Mouse (Mus musculus) forebrain, embryonic 14.5 days (tissue): ENCODE measurements at regions not wholly inside any gene's neighbourhood (a gene's known extent, or its start where the extent isn't known, plus 50 kb on each side); places are given as distances from the start of the nearest gene placed in this dataset.

ENCODE experiments used
- ATAC-seq: fragments of 200-750 bp; cut with Nextera tagmentation; 2 replicates; pipeline ENCODE4 v1.8.0; 2017; ENCODE audit warnings: mild to moderate bottlenecking, moderate library complexity
- DNase-seq: peaks from one replicate; pipeline ENCODE4 v3.0.0-alpha.2; 2015; ENCODE audit warnings: low spot score
- H3K27ac ChIP-seq: fragments of 300-500 bp; sonication (generic); 2 replicates; pipeline ENCODE4 v1.5.1; 2014; ENCODE audit warnings: low read depth, mild to moderate bottlenecking, control low read depth, low read length, moderate library complexity
- H3K27me3 ChIP-seq: fragments of 300-500 bp; sonication (generic); replicated peaks from 2 replicates; pipeline ENCODE4 v1.6.1; 2014; ENCODE audit warnings: low read length, control low read depth, mixed read lengths; ENCODE audit not compliant: control insufficient read depth, insufficient read depth
- H3K36me3 ChIP-seq: fragments of 300-500 bp; sonication (generic); 2 replicates; pipeline ENCODE4 v1.6.1; 2014; ENCODE audit warnings: low read length, control low read depth; ENCODE audit not compliant: control insufficient read depth, insufficient read depth
- H3K4me1 ChIP-seq: fragments of 300-500 bp; sonication (generic); 2 replicates; pipeline ENCODE4 v1.6.1; 2014; ENCODE audit warnings: antibody characterized with exemption, low read length, control low read depth; ENCODE audit not compliant: control insufficient read depth, insufficient read depth
- H3K4me2 ChIP-seq: fragments of 300-500 bp; sonication (generic); 2 replicates; pipeline ENCODE4 v1.6.1; 2014; ENCODE audit warnings: mild to moderate bottlenecking, control low read depth, low read length
- H3K4me3 ChIP-seq: fragments of 300-500 bp; sonication (generic); 2 replicates; pipeline ENCODE4 v1.5.1; 2014; ENCODE audit warnings: low read depth, low read length, control low read depth
- H3K9ac ChIP-seq: fragments of 300-500 bp; sonication (generic); 2 replicates; pipeline ENCODE4 v1.6.1; 2014; ENCODE audit warnings: mild to moderate bottlenecking, low read length, control low read depth, moderate library complexity
- H3K9me3 ChIP-seq: fragments of 300-500 bp; sonication (generic); replicated peaks from 2 replicates; pipeline ENCODE4 v1.6.1; 2016; ENCODE audit warnings: low read length, control low read depth, mixed read lengths; ENCODE audit not compliant: control insufficient read depth
- WGBS: fragments of 180-500 bp; shearing (Covaris S2); extraction: QIAGEN DNeasy Blood & Tissue Kit; methylation state at CpG from one replicate; pipeline ENCODE4 v1.1.7; 2014; 5-methylcytosine and 5-hydroxymethylcytosine counted together

GRCm38 (mm10) chrX:70931944-70932343, 118.1 kb upstream of the Mamld1 start:
- ATAC-seq (no peak), DNase-seq (no peak)
- Histone ChIP-seq H3K4me2 (no peak overlapping the region), H3K4me3 (no peak overlapping the region), H3K4me1 (no peaks in the 10 kb centered on the region), H3K9me3 (no peaks in the 10 kb centered on the region), H3K27ac (no peak overlapping the region), H3K27me3 (no peaks in the 10 kb centered on the region), H3K36me3 (no peaks in the 10 kb centered on the region), H3K9ac (no peak overlapping the region)
- WGBS, result 60% methylated on average over 2 of the region's 2 CpGs

- Histone ChIP-seq H3K4me1 (no peaks in the 10 kb centered on the region), H3K27ac (no peak overlapping the region), H3K27me3 (no peaks in the 10 kb centered on the region), H3K9ac (no peak overlapping the region), H3K4me2 (no peak overlapping the region), H3K36me3 (no peaks in the 10 kb centered on the region), H3K4me3 (no peak overlapping the region), H3K9me3 (no peaks in the 10 kb centered on the region)
- ATAC-seq, result no peak
- DNase-seq, result no peak
- 54% methylated on average over 2 of the region's 2 CpGs for WGBS
Measured at GRCm38 (mm10) chrX:70945382-70945781, 104.7 kb upstream of the Mamld1 start.

- no peak overlapping the region for H3K4me3 ChIP-seq
- no peak overlapping the region for H3K9ac ChIP-seq
- no peaks in the 10 kb centered on the region for H3K27me3 ChIP-seq
- DNase-seq (peak; percentile 30), ATAC-seq (0 out of 2 replicates have a peak, but pooled peaks have one; percentile 23)
- H3K4me2 ChIP-seq, result no peak overlapping the region
- H3K27ac ChIP-seq, result no peak overlapping the region
- no peaks in the 10 kb centered on the region for H3K36me3 ChIP-seq
- no peaks in the 10 kb centered on the region for H3K4me1 ChIP-seq
- WGBS, result 53% methylated on average over 8 of the region's 8 CpGs
- no peaks in the 10 kb centered on the region for H3K9me3 ChIP-seq
Measured at GRCm38 (mm10) chrX:70946052-70946451, 104.0 kb upstream of the Mamld1 start.

- no peak overlapping the region for H3K9ac ChIP-seq
- H3K27me3 ChIP-seq, result no peaks in the 10 kb centered on the region
- ATAC-seq (no peak), DNase-seq (no peak)
- H3K9me3 ChIP-seq, result no peaks in the 10 kb centered on the region
- 68% methylated on average over 3 of the region's 3 CpGs for WGBS
- H3K27ac ChIP-seq, result no peak overlapping the region
- no peaks in the 10 kb centered on the region for H3K36me3 ChIP-seq
- no peaks in the 10 kb centered on the region for H3K4me1 ChIP-seq
- no peak overlapping the region for H3K4me2 ChIP-seq
- no peak overlapping the region for H3K4me3 ChIP-seq
Measured at GRCm38 (mm10) chrX:70949232-70949631, 100.8 kb upstream of the Mamld1 start.

GRCm38 (mm10) chrX:70953022-70953421, 97.0 kb upstream of the Mamld1 start:
- no peak overlapping the region for H3K4me3 ChIP-seq
- H3K9ac ChIP-seq, result no peak overlapping the region
- no peak overlapping the region for H3K4me2 ChIP-seq
- H3K36me3 ChIP-seq, result no peaks in the 10 kb centered on the region
- WGBS, result 84% methylated on average over 3 of the region's 3 CpGs
- DNase-seq (no peak), ATAC-seq (no peak)
- H3K27ac ChIP-seq, result no peak overlapping the region
- no peaks in the 10 kb centered on the region for H3K4me1 ChIP-seq
- no peaks in the 10 kb centered on the region for H3K27me3 ChIP-seq
- H3K9me3 ChIP-seq, result no peaks in the 10 kb centered on the region
